Mouse (Mus musculus) erythroid progenitor cell, adult 5-6 weeks (primary cell): ENCODE data around the gene Sh3bgrl. TPM values are rescaled to one million over a fixed set of nuclear protein-coding genes. Genes with fewer than 3 reads are reported as not detected.

ENCODE experiments used
- ATAC-seq: replicated peaks from 2 replicates; pipeline ENCODE4 v1.8.0; 2016; ENCODE audit warnings: moderate number of reproducible peaks, mild to moderate bottlenecking, moderate TSS enrichment, inconsistent platforms; ENCODE audit not compliant: poor library complexity, low FRiP score, severe bottlenecking
- total RNA-seq, 2 experiments: library from RNA; stranded (forward) in 1 of 2; stranded (reverse) in 1 of 2; fragments of 150-400 nt in 1 of 2; fragments of 186-747, 209-891 nt in 1 of 2; gene quantifications; 2 replicates each; pipeline versions ENCODE4 v1.2.3 to v1.2.4; 2015 to 2017; ENCODE audit warnings: low replicate concordance in 2 of 2

Gene Sh3bgrl
- total RNA-seq, 2 experiments from 2014 or later: 35.3 to 66.7 TPM

DNA sequence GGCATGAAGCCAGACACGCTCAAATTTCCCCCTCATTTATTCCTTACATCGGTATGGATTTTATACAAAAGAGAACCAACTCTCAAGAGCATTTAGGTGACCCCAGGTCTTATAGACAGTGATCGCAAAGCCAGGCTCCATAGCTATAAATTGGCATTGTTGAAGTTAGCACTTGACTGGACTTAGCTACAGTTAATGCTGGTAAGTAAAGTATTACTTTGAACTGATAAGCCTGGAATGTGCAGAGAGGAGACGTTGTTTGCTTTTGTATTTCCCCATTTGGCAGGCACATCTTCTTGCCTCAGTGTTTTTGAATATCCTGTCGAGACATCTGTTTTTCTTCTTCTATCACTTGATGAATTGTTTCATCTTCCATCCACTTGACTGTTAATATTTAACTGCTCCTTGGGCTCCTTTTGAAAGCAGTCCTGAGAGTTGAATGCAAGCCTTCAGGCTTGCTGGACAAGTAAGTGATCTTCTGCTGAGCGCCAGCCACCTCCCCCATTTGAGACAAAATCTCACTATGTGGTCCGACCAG, 32.5 kb downstream of the Sh3bgrl start:
- no peak for ATAC-seq

DNA sequence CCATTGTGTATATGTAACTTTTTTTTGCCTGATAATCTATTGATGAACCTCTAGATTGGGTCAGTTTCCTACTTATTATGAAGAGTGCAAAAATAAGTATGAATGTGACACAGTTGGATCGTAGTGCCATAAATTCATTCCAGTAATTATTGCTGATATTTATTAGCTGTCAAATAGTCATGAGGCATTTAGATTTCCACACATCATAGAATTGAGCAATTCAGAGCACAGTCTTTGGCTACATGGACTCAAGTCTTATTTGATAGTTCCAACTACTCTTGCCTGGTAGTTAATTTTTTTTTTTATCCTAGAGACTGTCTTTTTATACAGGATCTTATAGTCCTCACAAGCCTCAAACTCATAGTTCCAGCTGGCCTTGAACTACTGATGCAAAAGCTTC, 34.9 kb downstream of the Sh3bgrl start:
- ATAC-seq: no peak

DNA sequence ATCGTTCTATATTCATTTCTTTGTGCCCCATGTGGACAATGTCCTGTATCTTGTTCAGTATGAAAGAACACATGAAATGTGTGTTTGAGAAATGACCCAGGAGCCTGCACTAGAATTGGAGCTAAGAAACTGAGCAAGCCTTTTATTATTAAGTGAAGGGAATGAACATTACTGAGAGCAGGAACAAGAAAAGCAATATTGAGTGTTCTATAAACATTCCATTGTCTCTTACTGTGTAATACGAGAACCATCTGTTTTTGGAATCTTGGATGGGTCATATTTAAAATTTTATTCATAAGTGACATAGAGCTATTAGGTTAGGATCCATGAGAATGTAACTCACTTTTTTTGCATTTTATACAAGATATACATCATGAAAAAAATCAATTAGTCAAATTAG, 36.7 kb downstream of the Sh3bgrl start:
- ATAC-seq: no peak

DNA sequence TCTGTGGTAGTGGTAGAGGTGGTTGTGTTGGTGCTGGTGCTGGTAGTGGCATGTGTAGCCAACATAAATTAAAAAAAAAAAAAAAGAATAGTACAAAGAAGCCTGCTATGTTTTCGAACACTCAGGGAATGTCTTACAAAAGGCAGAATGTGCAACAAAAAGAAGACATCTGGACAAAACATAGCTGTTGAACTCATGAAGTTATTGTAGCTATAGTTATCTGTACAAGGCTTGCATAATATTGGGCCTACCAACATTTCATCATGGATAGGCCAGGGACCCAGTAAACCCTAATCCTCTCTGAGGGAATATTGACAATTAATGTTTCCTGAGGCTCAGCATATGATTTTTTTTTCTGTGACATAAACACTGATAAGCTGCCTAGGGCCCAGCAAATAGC, 37.3 kb downstream of the Sh3bgrl start:
- ATAC-seq: no peak

DNA sequence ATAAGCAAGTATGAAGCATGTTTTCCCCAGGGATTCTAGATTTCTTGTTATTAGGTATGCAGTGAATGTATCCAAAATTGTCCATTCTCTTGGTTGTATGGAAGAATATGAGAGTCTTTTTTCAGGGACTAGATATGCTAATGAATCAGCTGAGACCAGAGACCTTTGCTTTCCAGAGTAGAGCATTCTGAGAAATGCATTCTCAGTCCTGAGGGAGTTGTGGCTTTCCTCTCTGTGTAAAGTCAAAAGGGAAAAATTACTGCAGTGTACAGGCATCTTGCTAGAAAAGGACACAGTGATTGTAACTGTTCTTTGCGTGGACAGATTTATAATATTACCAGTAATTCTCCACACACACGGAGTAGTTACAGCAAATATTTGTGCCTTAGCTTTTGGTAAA, 38.3 kb downstream of the Sh3bgrl start:
- ATAC-seq: no peak

DNA sequence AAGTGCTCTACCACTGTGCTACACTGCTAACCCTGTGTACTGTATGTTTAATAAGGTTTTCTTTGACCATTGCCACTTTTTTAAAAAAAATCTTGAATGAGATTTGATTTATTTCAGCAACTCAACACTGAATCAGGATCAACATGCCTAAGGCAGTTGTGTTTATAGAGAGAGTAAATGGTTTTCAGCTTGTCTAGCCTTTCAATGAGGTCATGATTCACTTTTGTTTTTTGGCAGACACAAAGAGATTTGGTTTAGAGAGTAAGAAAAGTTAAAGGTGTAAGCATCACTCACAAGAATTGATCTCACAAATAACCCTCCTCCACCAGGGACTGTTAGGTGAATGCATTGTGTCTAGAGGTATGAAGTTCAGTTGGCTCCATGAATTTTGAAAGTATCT, 41.1 kb downstream of the Sh3bgrl start:
- ATAC-seq: no peak

DNA sequence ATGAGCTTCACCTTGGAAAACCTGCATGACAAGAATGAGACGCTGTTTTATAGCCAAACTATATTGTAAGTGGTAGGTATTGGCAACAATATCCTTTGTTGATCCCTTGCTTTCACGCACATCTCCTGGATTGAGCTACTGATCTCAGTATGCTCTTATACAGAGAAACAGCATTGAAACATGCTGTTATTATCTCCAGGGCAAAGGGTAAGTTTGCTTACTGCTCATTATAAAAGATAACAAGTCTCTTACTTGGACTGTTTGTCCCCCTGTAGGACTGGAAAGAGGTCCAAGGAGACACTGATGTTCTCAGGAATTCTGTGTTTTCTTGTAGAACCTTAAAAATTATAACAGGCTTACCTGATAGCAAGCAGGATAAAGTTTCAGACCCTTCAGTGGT, 41.7 kb downstream of the Sh3bgrl start:
- ATAC-seq: no peak

DNA sequence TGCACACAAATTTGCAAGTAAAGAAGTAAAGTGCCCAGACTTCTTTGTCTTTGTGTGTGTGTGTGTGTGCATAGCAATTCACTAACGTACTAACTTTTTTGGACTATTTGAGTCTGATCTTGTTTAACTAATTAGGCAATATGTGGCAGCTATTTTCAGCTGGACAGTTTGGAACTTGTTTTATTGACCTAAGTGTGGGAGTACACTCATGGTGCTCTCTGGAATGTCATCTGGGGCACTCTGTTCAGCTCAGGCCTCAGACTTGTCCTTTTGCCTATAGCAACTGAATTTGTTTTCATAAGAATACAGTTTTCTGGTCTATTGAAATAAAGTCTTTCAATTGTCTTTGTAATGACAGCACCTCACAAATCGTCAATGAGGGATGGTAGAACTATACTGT, 42.1 kb downstream of the Sh3bgrl start:
- no peak for ATAC-seq

DNA sequence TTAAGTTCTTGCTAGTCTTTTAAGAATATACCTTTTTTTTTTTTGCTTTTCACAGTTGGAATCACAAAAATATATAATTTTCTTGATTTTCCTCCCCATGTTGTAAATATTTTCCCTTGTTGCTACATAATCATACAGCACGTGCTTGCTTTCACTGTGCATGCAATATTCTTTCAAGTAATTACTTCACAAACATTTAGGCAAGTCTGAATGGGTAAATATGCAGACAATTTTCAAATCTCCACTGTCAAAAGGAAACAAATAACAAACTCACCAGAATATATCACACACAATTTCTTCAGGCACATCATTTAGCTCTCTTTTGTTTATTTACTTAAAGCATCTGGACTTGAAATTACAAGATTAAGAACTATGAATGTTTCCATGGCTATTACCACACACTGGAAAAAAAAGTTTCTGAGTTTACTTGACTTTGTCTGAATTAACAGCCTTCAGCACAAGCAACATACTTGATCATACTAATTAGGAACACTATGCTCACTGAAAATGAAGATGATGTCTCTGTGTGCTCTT, 46.2 kb downstream of the Sh3bgrl start:
- ATAC-seq: no peak

DNA sequence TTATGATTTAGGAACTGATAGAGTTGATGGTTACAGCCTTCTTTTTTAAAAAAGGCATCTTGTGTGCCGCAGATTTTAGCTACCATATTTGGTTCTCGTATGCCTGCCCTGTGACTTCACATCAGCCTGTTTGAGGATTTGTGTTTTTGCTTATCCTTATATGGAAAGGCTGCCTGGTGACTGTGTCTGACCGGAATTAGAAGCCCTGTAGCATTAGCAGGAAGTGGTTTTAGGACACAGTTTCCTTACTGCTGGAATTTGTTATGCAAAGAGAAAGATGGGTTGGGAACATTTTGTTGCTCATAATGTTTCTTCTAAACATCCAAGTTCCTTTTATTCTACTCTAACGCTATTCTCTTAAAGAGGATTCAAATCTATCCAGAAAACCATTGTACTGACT, 47.1 kb downstream of the Sh3bgrl start:
- ATAC-seq: no peak

DNA sequence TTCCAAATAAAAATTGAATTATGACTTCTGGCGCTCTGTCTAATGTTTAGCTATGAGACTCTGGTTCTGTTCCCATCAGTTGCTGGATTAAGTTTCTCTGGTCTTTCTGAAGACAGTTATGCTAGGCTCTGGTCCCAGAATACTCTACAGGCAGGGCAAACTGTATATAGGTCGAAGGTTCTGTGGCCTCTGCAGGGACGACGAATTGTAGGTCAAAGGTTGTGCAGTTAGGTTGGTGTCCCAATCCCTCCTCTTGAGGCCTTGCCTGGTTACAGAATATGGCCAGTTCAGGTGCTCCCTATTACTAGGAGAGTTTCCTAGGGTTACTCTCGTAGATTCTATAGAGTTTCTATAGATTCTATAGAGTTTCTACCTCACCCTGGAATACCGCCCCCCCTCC, 50.6 kb downstream of the Sh3bgrl start:
- ATAC-seq: no peak

DNA sequence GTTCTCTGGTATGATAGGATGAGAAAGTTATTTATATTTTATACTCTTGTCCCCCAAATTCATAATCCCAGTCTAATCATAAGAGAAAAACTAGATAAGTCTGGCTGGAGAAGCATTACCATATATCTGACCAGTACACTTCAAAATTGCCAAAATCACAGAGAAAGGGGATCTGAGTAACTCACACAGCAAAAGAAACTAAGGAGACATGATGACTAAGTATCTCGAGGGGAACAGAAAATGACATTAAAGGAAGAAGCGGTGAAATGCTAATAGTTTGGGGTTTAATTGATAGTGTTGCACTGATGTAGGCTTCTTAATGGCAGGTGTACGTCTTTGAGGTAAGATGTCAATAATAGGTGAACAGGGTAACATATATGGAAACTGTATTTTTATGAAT, 51.9 kb downstream of the Sh3bgrl start:
- ATAC-seq: no peak

DNA sequence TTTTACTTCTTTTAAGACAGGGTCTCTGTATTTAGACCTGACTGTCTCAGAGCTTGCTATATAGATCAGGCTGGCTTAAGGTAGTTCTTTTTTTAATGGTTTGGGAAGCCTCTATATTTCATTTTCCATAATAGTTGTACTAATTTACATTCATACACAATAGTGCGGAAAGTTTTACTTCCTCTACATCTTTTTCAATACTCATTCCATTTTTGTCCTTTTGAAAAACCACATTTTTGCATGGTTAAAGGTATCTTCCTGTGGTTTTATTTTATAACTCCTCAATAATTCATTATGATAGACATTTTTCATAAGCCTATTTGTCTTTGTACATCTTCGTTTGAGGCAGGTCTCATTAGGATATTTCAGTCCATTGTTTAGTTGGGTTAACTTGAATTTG, 56.1 kb downstream of the Sh3bgrl start:
- no peak for ATAC-seq

DNA sequence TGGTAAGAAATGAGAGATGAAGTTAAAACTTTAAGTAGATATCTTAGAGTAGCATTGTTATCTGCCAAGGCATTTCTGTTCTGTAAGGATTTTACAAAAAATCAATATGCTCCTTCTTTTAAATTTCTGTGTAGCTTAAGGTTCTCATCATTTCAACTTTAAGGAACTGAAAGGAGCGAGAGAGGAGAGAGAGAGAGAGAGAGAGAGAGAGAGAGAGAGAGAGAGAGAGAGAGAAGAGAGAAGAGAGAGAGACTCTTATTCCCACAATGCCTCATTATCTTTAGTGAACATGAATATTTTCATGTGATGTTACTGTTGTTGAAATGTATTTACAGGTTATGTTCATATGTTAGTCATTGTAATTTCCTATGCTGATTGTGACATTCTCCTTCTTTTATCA, 65.2 kb downstream of the Sh3bgrl start:
- no peak for ATAC-seq

DNA sequence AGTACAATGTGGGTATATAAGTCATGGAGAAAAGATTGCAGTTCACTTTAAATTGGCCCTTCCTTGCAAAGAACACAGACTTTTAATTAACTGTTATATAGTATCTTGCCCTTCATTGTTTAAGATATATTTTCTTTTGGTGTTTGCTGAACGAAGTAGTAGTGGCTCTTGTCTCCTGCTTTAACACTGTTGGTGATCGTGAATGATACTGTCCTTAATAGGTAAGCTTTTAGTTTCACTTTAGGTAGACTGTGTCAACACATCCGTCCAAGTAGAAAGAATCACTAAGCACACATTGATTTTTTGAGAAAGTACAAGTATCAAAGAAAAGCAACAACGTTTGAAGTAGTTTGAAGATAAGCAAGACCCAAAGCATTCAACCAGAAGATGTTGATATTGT, 65.7 kb downstream of the Sh3bgrl start:
- ATAC-seq: no peak

DNA sequence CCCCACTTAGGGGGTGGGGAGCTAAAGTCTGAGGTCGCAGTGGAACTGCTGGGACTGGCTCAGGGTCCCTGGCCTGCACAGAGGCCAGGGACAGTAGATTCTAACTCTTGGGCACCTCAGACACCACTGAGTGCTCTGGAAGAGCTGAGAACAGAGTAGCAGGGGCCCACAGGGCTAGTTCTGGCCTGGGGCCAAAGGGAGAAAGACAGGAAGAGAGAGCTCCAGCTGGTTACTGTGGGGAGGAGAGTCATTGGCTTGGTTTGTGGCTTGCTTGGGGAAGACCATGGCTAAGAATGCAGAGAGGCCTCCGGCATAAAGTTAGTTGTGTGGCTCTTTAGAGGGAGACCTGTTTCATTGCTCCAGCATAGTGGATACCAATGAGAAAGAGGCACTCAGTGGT, 79.9 kb downstream of the Sh3bgrl start:
- ATAC-seq: no peak

DNA sequence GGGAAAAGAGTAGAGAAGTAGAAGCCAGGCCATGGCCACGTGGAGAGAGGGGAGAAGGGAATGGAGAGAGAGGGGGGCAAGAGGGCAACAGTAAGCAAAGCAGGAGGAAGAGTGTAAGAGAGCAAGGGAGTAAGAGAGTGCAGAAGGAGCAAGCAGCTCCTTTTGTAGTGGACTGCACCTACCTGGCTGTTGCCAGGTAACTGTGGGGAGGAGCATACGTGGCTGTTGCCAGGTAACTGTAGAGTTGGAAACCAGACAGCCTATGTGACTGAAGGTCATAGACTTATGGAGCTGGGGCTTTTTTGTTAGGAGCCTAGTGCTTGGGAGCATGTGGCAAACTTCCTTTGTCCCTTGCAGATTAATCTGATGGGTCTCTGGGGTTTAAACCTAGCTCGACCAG, 80.3 kb downstream of the Sh3bgrl start:
- no peak for ATAC-seq

DNA sequence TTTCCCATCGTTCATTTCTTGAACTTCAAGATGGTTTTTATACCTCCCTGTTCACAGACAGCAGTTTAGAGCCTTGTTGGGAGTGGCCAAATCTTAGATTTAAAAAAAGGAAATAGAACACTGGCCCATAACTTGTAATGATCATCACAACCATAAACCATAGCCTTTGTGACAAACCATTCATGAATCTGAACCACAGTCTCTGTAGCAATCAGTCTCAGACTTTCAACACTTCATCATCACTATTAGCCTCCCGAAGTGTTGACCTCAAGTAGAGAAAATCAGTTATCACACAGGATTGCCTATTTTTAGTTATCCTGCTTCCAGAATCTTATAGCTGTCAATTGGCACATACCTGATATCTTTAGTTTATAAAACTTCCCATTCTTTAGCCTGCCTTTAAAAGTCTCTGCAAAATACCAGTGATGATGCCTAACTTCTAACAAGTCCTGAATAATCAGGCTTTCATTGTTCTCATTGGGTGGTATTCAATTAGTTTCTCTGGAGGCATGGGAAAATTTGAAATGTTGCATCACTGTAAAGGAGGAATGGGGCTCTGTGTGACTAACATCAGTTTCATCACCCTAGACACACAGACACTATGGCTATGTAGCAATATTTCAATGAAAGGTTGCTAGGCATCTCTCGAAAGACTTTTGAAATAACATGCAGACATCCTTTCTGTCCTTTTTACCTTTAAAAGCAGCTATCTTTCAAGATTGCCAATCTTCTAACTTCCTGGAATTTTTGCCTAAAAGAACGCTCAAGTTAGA, 89.7 kb downstream of the Sh3bgrl start:
- no peak for ATAC-seq

DNA sequence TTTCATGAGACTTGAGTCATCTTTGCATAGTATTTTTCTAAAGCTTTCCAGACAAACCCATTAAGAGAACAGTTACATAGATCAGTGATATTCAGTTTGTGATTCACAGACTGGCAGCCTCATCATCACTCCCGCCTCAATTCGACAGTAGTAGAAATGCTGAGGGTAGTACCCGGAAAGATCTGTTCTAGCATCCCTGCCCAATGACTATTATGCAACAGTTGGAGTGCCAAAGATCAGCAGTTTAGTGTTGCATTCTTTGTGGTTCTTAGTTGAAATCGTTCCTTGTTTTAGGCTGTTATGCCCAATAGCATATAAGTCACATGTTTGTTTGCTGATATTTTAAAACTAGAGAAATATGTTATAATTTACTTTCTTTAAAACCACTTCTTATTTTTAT, 94.4 kb downstream of the Sh3bgrl start:
- ATAC-seq: no peak

DNA sequence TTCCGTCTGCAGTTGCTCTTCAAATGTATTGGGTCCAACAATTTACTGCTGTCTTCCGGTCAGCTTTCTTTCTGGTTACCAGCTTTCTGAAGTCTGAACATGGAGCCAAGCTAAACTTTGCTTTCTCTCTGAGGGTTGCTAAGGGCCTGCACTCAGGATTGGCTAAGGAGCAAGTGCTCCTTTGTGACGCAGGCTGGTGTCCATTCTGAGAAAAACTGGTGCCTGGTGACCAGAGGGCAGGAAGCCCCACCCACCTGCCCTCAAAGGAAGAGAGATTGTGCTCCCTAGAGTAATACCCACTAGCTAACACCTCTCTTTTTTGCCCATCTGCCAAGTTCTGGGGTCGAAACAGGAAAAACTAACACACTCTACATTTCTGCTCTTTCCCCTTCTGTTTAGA, 95.8 kb downstream of the Sh3bgrl start:
- no peak for ATAC-seq

DNA sequence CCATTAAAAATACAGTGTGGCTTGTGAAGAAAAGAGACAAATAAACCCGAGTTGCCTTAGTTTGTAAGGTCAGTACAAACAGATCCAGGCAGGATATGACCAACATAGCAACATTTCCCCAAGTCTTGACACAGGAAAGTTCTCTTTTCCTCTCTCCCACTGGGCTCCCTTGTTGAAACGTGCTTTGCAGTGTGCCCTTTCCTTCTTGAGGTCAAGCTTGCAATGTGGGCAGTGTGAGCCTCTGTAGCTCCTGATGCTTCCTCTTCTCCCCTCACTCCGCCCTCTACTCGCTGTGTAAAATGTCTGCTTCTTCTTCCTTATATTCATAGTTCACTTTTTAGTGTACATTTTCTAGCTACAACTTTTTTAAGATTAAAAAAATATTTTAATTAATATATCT, 96.3 kb downstream of the Sh3bgrl start:
- ATAC-seq: no peak

DNA sequence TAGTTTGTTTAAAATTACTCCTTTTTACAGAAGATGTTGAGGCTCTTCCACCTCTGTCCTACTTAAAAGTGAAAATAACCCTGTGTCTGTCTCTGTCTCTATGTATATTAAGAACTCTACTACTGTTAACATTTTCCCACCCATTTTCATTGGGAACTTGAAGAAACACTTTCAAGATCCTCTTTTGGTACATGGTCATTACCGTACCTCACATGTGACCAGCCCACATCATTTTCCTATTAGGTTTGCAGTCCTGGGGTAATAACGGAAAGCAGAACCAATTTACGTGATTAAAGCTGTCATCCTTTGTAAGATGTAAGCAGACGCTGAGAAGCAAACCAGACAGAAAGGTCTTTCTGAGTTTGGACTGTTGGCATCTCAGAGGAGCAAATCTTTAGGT, 101.3 kb downstream of the Sh3bgrl start, which contains the start of gene Gm6377:
TSS of gene Gm6377 (plus strand) at position 289 of the 400 bp plus-strand sequence.
- ATAC-seq: no peak
